Mouse (Mus musculus) cortical plate, adult 2 months (tissue): Measurements from ENCODE around the gene Zdhhc4.

Experiments used
- CTCF ChIP-seq: fragments of 200-500 bp; IDR thresholded peaks from 2 replicates; pipeline ENCODE4 v1.5.1; 2011; ENCODE audit warnings: mild to moderate bottlenecking, control low read depth, low read length; ENCODE audit not compliant: insufficient read depth; ENCODE audit errors: extremely low read depth
- POLR2A ChIP-seq: fragments of 200-500 bp; IDR thresholded peaks from 2 replicates; pipeline ENCODE4 v1.6.1; 2011; ENCODE audit warnings: mild to moderate bottlenecking, low read length, control low read depth; ENCODE audit not compliant: insufficient read depth; ENCODE audit errors: extremely low read depth

DNA sequence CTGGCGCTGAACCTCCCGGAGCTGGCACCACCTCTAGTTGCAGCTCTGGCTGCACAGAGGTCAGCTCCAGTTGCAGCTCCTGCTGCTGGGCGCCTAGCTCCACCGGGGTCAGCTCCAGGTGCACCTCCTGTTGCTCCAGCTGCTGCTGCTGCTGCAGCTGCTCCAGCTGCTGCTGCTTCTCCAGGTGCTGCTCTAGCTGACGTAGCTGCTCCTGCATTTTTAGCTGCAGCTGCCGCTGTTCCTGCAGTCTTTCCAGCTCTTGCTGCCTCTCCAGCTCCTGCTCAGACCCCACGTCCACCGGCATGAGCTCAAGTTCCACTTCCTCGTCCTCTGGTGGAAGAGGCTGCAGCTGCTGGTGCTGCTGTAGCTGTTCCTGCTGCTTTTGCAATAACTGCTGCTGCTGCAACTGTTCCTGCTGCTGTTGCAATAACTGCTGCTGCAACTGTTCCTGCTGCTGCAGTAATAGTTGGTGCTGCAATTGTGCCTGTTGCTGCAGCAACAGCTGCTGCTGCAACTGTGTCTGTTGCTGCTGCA lies 40.6 kb downstream of the Zdhhc4 start:
- no peak for TF ChIP-seq CTCF
- no peak for TF ChIP-seq POLR2A
